Mouse (Mus musculus) spleen, postnatal 10 days (tissue): Measurements from ENCODE around the gene Pip4k2a.
A peak's percentile ranks its signal among the peaks of the same experiment; 100 is the strongest.

Experiments
- DNase-seq, 2 experiments: peaks; one replicate each; pipeline ENCODE4 v3.0.0; 2021 to 2022; ENCODE audit warnings: low spot score in 2 of 2

Gene Pip4k2a

DNA sequence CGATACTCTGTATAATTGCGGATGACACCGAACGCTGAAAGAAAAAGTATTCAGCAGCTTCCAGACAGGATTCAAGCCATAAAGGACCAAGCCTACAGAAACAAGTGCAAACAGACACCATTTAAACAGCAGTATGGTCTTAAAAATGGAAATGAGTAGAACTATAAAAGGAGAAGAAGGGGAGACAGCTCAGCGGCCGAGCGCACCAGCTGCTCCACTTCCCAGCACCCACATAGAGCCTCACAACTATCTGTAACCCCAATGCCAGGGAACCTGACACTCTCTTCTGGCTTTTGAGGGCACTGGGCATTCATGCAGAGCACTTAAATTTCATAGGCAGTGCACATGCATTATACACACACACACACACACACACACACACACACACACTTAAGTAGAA is 18.3 kb downstream of the Pip4k2a start:
- DNase-seq = no peak

DNA sequence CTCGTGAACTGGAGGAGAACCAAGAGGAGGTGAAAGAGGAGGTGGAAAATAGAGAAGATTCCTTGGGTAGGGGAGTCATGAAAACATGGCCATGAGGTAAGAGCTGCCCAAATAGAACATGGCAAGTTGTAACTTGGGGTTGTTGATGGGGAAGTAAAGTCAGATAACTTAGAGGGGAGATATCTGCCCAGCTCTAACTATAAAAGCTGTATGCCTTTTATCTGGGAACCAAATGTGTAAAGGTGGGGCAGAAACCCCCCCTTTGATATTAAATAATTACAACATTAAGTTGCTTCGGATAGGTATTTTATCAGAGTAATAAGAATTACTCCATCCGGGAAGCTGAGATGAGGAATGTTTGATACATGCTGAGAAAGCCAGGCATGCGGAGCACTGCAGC is 18.9 kb downstream of the Pip4k2a start:
- DNase-seq = no peak

DNA sequence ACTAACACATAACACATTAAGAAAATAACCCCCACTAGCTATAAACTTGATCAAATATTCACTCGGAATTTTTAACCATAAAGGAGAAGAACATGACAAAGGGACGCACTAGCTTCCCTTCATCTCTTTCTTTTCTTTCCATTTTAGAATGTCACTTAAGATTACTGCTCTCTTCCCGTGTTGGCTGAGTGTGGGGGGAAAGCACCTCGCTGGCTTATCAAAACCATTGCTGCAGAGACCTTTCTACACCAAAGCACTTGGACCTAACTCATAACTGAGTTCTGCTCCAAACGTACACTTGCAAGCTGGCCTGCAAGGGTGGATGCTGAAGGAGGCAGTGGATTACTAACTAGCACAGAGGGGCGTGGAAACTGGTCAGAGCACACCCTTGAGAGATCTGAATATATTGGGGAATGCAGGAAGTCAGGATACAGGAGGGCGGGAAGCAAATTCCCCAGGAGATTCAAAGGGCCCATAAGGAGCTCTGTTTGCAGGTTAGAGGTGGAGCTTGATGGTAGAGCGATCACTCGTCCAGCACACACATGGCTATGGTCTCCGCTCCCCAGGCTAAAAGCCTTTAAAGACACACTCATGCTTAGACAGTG is 20.6 kb downstream of the Pip4k2a start:
- DNase-seq = no peak

DNA sequence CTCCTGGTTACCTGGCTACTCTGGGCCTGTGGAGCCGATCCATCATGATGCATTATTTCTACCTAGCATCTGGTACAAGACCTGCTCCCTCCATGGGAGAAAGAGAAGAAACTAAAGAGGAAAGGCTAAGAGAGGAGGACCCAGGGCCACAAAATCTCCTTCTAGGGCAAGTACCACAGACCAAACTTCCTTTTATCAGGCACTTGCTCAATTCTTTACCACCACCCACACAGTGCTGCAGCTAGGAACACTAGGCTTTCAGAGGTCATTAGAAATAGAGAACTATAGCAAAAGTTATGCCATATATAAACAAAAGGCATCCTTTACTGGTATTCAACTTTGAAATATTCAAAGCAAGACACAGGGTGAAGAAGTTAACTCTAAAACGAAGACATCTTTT is 21.8 kb downstream of the Pip4k2a start:
- no peak for DNase-seq

DNA sequence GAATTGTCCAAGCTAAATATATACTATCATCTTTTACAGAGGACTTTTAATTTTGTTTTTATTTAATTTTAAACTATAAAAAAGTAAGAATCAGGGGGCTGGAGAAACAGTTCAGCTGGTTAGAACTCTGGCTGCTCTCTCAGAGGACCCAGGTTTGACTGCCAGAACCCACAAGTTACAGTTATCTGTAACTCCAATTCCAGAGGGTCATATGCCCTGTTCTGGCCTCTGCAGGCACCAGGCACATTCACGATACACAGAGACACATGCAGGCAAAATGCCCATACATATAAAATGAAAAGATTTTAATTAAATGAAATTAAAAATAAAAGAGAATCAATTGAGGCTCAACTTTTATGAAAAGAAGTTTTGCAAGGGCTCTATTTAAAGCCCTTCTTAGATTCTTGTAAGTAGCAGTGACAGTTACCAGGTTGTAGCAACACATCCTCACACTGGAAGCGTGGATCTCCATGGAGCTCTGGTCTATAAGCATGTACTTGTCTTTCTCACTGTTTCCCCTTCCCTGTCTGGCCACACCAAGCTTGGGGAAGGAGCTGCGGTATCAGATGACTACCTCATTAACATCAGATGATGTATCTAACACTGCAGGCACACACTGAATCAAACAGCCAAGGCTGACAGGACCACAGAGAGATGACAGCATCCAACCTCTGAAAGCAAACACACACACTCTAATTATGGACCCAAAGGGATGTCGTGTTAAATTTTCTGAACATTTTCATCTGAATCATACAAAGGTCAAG is 22.9 kb downstream of the Pip4k2a start:
- no peak for DNase-seq

DNA sequence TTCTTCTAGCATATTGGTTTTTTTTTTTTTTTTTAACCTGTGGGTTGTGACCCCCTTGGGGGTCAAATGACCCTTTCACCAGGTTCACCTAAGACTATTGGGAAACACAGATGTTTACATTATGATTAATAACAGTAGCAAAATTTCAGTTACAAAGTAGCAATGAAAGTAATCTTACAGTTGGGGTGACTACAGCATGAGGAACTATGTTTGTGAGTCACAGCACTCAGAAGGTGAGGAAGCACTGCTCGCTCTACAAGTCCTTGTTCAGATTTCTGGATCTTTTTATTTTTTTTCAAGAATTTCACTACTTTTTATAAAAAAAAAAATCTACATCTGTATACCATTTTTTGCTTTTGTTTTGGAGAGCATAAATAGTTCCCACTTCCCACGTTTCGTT is 26.4 kb downstream of the Pip4k2a start:
- DNase-seq = no peak

DNA sequence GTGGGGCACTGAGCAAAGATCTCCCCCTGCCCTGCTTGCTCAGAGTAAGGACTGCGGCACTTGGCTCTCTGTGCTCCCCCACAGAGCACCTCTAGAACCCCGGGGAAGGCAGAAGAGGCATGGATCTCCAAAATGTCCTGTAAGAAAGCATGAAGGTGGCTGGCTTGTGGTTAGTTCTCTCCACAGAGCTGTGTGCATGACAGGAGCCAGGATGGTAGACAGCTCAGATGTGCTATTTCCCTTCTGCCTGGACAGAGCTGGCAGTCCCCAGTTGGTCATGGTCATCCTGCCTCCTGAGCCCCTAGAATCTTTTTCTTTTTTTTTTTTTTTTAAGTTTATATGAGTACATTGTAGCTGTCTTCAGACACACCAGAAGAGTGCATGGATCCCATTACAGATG is 27.5 kb downstream of the Pip4k2a start:
- no peak for DNase-seq

DNA sequence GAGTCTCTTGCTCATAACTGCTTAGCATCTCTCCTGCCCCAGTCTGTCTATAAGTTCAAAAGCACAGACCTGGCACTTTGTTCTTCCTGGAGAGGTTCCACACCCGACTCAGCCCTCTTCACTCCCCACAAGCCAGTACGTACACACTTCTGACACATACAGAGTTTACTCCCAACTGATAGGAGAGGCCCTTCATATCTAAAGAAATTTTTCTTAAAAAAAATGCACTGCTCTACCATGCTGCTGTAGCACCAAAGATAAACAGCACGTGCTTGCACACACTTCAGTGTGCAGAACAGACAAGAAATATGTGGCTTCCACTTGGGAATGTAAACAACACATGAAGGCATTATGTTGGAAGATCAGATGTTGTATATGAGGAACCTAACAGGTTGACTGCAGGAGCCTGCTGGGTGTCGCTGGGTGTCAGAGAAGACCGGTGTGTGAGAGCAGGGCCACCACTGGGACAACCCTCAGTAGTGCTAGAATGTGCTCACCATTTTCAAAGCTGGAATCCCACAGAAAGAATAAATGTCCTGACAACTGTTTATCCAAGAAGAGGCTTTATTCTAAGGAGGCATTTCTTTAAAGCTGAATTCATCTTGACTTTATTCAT is 28.8 kb downstream of the Pip4k2a start:
- no peak for DNase-seq

DNA sequence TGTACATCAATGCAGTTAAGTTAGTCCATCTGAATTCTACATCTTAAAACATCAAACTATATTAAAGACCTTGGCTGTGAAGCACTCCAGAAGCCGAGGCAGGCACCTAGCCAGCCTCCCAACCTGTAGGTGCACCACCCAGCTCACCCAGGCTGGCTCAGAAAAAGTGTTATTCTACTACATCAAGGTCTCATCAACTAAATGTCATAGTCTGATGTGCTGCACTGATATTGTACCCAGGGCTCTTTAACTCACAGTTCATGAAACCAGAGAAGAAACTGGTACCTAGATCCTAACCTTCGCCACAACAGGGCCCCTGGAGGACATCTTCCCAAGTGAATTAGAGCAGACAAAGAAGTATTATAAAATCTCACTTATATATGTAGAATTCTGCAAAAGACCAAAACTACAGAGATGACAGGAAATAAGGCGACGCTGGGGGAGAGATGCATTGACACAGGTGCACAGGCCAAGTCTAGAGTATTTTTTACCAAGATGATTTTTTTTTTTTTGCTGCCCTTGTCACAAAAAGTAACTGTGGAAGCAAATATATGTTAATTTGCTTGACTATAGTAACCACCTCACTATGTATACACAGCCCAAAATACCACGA is 30.4 kb downstream of the Pip4k2a start:
- no peak for DNase-seq

DNA sequence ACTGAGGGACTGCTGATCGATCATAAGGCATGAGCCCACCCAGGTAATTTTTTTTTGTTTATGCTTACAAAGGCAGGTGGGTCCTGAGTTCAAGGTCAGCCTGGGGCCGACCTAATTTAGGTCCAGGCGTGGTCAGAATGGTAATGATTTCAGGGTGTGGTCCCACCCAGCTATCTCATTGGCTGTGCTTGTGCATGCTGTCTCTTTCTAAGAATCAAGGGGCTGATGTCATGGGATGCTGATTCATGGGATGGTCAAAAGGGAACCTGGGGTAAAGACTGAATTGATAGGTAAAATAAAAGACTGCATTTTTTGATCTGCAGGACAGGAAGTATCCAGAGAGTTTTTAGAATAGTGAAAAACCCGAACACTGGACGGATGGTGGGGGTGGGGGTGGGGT is 31.4 kb downstream of the Pip4k2a start:
- DNase-seq = no peak

DNA sequence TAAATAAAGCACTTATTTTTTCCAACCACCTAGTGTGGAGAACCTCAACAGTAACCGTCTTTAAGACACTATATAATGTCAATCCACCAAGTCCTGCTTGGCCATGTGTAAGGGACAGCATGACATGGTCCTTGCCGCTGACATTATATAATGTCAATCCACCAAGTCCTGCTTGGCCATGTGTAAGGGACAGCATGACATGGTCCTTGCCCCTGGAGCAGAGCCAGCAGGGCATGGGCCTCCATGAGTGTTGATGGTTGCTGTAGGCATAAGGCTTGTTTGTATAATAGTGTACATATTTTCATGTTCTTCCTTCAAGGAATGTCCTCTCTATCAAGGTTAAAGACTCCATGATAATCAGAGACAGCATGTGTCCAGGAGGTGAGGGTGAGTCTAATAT is 32.0 kb downstream of the Pip4k2a start:
- DNase-seq = no peak

DNA sequence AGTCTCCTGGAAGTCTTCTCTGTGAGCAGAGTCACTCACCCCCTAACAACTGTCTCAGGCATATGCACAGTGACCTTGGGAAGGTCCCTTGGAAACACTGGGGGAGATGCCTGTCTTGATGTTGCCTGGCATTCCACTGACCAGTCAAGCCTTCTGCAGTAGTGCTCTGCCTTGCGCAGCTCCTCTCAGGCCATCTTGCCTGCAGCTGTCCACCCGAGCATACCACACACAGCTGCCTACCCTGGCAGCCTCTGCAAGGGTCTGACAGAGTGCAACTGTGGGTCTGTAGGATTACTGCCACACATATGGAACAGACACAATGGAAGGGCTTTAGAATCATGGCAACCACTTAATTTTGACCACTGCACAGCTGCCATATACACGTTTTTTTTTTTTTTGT is 32.8 kb downstream of the Pip4k2a start:
- DNase-seq = no peak

DNA sequence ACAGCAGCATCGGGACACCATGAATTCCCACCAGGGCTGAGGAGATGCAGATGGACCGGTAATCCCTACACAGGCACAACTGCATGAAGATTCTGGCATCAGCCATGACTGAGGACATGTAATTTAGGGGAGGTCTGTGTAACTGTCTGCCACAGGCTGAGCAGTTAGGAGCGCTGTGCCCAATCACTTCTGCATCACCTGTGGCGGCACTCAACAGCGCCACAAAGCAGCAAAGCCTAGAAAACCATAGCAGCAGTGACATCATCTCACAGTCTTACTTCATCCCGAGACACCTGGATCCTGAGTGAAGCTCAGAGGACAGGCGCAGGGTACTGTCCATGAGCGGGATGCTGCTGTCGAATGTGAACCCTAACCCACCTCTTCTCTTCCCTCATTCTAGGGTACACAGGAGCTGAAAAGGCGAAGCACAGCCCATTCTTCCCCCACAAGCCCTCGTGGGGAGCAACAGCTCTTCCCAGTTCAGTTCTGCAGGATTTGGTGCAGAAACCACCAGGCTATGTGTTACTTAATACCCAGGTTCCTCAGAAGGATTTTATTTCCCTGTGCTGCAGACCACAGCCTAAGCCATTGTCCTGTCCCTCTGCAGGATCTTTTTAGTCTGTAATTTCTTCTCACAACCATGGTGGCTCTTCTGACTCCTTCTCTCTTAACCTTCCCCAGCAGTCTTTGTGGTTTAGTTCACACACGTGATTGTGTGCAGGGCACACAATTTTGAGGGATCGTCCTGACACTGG is 34.5 kb downstream of the Pip4k2a start:
- DNase-seq = no peak

DNA sequence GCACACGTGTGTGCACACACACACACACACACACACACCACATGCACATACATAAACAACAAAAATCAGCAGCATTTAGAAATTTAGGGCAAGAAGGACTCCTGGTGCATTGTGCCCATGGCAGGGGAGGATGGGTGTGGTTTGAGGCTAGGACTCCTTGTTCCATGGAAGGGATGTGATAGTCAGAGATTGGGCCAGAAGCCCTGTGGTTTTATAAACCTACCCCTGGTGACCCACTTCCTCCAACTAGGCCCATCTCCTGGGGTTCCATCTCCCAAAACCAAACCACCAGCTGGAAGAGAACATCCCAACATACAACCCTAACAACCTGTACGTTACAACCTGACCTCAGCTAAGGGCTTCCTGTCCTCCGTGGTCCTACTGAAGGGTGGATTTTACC is 35.4 kb downstream of the Pip4k2a start:
- no peak for DNase-seq

DNA sequence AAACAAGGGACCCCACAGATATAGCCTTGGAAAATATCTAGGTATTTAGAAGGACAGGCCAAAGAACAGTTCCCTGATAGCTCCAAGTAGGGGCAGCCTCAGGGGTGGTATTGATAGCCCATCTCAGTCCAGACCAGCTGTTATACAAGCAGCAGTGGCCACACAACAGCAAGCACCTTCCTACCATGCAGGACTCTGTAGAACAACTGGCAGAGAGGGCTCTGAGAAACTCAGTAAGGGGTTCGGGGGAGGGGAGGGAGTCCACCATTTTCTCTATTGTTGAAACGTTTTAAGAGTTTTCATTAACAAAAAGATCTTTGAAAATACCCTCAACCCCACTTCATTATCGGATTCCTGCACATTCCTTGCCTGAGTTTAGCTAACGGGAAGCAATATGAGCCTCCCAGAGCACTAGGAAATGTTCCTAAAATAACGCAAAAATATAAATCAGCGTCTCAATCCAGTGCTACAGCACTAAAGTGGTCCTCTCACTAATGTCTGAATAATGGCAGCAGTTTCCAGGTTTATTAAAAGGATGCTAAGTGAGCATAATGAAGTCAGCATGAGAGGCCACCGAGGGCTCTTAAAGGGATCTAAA is 37.5 kb downstream of the Pip4k2a start:
- DNase-seq = no peak

DNA sequence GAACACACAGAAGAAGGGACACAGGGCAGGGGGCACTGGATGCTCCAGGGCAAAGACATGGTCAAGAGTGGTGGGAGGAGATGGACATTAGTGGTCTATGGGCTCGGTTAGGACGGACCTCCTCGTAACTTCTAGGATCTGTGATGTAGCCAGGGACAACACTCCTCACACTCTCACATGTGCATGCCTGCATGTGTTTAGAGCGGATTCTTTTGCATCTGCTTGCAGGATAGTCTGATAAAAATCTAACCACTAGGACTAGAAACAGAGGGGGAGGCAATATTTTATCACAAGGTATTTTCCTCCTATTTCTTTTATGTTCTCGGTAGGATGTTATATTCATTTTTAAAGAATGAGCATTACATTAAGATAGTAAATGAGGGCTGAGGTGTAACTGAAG is 38.4 kb downstream of the Pip4k2a start:
- DNase-seq = no peak

DNA sequence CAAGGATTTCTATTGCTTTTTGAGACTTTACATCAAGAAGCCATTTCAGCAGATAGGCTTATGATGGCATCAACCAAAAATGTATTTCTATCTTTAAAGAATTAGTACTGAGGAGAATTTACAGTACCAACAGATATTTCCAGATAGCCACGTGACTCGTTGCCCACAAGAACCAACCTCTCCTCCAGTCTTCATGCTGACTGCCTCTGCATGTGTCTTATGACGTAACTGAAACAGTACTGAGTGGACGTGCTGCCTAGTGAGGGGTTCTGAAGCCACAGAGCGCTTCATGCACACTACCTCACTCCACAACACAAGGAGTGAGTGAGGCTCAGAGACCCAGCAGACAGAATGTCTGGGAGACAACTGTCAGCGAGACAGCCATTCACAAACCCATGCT is 38.9 kb downstream of the Pip4k2a start:
- DNase-seq = no peak

DNA sequence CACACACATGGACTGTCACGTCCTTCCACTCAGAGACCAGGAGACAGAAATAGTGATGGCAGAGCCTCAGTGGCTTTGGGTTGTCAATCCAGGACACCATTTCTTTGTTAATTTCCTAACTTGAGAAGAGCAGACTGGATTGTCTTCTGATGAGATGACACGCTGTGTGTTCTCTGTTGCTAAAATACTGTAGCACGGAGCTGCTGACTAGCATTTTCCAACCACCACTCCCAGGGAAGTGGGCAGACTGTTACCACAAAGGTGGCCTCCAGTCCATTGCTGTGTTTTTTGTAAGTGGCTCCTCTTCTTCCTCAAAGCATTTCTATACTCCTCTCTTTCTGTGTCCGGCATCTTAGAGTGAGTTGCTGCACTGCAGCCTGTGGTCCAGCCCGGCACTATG is 39.4 kb downstream of the Pip4k2a start:
- DNase-seq = no peak

DNA sequence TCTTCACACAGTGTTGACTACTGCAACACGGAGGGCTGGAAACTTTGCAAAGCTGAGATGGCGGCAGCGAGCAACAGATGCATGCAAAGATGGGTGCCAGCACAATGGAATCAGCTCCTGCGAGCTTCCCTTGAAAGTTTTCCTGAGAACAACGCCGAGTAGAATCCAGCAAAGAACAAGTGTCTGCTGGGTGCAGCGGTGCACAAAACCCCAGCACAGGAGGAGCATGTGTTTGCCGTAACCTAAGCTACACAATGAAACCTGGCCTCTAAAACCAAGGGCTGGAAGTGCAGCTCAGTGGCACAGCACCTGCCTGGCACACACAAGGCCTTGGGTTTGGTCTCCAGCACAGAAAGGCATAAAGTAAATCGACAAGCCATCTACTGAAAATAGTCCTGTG is 39.9 kb downstream of the Pip4k2a start:
- DNase-seq = no peak

DNA sequence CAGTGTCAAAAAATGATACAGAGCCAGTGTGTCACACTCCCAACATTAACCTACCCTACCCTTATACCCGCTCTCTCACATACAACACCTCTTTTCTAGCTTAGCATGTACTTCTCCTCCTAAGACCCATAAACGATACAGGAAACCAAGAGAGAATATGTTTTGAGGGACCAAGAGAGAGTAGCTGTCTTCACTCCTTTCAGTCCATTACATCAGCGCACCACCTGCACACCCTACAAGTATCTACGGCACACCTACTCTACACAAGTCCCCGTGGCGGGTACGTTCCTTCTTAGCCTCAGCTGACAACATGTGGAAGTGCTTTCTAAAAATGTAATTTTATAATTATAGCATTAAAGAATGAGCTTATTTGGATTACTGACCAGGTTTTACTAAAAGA is 40.5 kb downstream of the Pip4k2a start:
- DNase-seq = no peak

DNA sequence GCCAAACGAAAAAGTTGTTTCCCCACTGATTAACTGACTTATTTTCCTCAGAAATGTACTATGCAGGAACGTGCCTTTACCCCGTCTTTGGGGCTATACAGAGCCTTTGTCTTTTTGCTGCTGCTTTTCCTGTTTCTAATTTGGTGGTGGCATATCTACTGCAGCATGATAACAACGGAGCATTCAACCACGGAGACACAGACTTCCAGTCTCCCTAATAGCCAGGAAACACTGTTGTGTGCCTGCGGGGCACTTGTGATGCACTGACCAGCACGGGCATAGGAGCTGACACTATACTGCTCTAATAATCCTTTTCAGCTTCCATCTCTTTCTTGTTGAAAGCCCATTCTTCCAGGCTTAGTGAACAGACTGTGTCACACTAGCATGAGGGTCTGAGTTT is 41.0 kb downstream of the Pip4k2a start:
- peak in 1 of 2 experiments; percentile 14 for DNase-seq

DNA sequence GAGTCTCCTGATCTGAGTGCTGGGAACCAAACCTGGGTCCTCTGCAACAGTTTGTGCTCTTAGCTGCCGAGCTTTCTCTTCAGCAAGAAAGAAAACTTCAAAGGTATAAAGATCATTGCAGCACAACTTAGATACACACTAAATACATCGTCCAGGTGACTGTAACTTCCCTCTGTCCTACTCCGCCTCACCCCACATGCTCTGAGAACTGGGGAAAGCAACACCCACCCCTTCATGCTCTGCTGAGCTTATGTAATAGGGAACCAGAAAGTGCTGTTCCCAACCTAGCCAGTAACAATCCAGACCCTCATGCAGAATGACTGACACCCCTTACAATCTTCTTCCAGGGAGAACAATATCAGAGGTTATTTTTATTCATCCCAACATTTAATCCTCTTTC is 41.5 kb downstream of the Pip4k2a start:
- no peak for DNase-seq
